Mouse (Mus musculus): ENCODE measurements around the gene Slc30a3.
"Not testable (repeated sequence)": the region's sequence is repeated elsewhere in the genome, so short reads cannot be mapped to it uniquely, and the experiment has no call there.

The Slc30a3 gene

DNA sequence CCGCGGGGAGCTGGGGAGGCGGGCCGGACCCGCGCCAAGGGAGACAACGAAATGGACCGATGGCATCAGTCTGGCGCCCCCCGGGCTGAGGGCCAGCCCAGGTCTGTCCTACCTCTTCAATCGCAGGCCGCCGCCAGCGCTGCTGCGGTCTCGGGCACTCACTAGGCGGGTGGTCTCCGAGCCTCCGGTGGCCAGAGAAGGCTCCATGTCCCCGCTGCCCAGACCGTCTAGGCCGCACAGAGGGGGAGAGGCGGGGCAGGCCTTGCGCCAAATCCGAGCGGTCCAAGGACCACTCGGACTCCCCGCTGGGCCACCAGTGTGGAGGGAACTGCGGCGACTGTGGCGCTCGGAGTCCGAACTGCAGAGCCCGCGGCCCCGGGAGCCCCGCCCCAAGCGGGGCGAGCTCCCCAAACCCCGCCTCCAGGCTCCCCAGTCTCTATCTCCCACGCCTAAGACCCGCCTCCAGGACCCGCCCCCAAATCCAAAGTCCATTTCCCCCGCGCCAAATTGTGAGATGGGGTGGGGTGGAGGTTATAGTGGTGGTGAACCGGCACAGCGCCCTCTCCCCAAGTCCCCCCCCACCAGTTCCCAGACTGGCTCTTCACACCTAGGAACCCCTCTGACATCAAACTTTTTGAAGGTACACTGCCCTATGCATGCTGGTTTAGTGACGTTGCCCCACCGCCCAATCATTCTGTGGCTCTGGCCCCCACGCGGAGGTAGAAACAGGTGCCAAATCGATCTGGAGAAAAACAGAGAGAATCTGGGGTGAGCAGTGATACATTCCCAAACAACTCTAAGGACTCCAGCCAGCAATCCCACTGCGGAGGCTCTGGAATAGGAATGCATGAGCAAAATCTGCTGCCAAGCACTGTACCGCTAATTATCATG, 14.6 kb downstream of the Slc30a3 start:
- no peak for DNase-seq

DNA sequence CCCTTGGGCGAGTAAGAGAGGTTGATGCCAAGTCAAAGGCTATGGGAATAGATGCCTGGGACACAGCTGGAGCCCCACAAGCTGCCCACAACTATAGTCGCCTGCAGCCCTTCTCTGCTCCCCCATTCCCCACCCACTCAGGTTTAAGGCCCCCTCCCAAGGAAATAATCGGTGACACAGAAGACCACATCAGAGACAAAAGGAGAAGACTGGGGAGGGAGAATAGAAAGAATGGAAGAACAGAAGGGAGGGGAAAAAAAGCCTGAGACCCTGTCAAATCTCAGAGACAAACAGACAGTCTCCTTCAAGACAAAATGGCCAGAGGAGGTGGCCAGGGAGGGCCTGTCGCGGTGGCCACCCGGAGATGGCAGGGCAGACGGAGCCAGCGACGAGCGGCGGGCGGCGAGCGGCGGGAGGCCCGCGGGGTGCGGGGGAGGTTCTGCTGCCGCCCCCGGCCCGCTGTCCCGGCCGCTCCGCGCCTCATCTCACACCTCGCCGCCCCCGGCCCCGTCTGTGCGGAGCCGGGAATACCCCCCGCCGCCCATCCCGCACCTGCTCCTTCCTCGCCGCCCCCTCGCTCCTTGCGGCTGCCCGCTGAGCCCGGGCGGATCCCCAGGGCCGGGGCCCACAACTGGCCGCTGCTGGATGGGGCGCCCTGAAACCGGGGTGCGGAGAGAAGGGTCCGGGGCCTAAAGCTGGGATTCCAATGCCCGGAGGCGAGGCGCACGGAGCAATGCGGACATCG, 15.6 kb downstream of the Slc30a3 start:
- DNase-seq: no peak

DNA sequence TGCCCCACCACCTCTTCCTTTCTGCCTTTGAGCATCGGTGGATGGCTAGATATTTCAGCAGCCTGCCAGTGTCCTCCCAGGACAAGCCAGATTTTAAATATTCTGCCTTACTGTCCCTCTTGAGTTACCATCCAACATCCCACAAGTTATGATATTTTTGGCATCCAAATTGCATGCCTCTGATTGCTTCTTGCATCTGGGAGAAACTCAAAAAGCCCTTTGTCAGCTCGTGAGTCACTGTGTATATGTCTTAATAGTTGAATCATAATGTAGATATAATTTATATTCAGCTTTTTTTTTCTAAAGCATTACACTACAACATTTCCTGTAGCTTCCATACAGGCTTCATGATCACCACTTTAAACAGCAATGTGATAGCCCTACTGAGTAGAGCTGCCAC, 20.9 kb downstream of the Slc30a3 start:
- DNase-seq: no peak

DNA sequence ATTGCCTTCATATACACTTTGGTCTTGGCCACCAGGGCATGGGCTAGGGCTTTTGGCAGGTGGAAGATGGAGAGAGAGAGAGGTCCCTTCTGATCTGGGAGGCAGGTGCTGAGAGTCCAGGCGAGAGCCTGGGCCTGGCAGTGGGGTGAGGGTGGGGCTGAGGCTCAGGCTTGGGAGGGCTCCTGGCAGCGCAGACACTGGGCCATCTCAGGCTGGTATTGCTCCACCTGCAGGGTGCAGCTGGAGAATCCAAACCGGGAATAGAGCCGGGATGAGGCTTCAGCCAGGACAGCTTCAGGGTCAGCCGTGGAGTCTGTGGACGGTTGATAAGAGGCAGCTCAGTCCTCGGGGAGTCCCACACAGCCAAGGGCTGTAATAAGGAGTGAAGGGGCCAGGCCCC, 21.4 kb downstream of the Slc30a3 start:
- DNase-seq: no peak

DNA sequence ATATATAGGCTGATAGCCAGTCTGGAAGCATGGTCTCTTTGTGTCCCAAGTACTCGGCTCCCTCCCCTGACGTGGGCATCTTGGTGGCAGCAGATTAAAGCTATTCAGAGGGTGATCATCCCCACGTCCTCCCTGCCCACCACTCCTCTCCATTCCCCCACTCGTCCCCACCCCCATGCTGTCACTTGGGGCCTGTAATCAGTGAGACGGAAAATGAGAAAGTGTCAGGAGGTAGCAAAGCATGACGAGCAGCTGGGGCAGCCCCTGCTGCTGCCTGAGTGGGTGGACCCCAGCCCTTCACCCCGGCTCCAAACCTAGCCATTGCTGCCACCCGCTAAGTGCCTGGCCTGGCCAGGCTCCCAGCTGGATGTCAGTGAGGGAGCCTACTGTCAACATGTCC, 24.1 kb downstream of the Slc30a3 start:
- DNase-seq: no peak

DNA sequence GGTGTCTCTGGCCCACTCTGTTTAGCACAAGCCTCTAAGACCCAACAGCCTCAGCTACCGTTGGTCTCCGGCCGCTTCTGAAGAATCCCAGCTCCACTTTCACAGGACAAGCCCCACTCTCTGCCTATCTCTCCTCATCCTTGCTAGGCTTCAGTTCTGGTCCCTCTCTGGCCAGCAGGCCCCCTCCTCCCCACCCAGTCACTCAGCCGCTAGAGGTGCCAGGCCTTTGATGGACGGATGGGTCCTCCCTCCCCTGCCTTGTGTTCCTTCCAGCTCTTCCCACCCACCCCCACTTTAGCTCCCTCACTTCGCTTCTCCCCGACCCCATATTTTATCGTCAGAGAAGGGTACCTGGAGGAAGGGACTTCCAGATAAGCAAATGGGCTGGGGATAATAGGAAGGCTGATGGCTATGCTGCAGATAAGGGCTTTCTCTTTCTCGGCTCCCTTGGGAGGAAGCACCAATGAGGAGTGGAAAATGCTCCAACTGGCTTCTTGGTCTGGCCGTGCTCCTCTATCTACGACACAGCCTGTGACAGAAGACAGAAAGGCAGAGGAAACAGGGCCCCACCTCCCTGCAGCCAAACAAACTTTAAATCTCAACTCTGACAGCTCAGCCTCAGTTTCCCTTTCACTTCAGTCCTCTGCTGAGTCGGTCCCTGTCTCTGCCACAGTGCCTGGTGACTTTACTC, 25.0 kb downstream of the Slc30a3 start:
- DNase-seq: no peak

DNA sequence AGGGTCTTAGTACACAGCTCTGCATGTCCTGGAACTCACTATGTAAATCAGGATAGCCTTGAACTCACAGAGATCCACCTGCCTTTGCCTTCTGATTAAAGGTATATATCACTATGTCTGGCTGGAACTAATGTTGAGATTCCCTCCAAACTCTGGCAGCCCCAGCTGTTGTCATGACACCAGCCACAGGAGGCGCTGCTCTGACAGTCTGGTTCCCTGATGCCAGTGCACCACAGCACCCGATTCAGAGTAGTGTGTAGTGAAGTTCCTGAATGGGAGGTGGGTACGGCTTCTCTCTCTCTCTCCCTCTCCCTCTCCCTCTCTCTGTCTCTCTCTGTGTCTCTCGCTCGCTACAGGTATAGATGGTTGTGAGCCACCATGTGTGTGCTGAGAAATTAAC, 25.7 kb downstream of the Slc30a3 start:
- DNase-seq: no peak

DNA sequence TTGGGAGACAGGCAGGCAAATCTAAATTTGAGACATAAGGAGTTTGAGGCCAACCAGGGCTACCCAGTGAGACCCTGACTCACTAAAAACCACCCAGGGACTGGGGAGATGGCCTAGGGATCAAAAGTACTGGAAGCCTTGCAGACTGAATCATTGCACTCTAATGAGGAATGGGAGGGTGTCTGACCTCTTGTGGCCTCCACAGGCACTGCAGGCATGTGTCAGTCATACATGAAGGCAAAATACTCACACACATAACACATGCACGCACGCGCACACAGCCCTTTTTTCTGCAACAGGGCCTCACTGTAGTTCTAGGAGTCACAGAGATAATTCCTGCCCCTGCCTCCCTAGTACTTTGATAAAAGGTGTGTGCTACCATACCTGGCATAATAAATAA, 26.7 kb downstream of the Slc30a3 start:
- no peak for DNase-seq

DNA sequence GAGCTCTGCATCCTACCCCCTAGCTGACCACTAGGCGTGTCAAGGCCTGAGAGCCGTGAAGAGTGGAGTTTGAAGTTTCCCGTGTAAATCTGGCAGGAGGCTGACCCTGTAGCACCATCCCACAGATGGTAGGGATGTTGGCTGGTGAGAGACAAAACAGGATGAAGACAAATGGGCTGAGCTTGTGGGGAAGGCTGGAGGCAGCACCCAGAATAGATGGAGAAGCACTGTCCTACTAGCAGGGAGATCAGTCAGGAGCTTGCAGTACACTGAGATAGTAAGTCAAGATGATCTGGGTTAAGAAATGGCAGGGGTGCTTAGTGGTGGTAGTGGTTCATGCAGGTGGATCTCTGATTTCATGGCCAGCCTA, 27.3 kb downstream of the Slc30a3 start:
- DNase-seq: no peak

DNA sequence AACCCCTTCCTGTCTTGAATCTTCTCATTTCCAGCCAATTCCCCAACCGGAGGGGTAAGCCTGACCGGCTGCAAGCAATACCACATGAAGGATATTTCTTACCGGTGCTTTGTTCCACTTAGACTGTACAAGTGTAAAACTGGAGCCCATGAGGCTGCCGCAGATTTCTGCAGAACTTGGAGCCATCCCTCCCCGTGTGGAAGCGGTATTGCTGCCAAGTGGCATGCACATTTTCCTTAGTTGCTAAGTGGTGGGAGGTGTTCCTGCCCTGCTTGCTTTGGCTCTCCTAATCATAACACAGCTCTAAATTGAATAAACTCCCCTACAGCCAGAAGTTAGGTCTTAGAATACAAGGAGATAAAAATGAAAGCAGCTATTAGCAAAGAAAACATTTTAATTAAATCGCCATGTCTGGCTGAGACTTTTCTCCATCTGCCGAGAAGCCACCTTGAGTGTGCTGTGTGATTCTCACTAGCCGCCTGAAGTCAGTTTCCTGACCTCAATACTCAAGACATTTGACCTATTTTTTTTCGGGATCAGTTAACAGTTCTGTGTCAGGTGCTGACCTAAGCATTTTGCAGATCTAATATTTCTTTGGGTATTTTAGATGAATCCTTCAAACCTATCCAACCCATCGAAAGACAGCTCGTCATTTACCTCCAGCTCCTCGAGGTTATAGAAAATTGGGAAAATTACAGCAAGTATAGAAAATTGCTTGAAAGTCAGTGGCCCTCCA, 27.8 kb downstream of the Slc30a3 start:
- DNase-seq: no peak

DNA sequence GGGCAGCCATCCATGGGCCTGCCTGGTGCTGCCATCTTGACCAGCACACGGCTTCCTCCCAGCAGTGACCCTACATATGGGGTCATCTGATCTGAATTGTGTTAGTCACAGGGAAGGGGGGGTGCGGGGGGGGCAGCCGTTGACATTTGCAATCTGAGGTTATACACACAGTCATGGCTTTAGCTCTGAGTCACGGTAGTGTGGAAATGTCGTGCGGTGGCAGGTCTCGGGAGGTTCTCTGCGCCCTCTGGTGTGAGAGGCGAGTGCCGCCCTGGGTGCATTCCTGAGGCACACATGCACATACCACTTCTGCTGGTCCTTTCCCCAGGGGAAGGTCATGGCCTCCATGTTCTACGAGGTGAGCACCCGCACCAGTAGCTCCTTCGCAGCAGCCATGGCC, 31.7 kb downstream of the Slc30a3 start:
- no peak for DNase-seq

DNA sequence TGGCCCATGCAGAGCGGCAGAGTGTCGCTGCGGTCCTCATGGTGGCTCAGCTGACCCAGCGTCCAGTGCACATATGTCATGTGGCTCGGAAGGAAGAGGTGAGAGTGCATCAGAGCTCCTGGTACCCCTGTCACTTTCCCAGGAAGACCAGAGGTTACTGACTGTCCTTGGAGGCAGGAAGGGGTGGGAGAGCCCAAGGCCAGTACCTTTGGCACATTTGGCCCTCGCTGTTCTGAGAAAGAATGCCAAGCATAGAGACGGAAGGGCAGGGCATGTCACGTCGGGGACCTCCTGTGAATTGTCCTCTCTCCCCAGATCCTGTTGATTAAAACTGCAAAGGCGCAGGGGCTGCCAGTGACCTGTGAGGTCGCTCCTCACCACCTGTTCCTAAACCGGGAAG, 34.9 kb downstream of the Slc30a3 start:
- no peak for DNase-seq

DNA sequence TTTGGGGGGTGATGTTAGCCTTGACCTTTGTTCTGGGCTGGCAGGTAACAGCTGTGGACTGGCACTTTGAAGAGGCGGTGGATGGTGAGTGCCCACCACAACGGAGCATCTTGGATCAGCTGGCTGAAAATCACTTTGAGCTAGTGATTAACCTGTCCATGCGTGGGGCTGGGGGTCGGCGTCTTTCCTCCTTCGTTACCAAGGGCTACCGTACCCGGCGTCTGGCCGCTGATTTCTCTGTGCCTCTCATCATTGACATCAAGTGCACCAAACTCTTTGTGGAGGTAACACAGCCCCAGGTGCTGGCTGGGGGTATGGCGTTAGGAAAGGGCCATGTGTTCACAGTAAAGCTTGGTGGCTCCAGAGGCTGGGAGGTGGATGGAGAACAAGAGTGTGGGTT, 36.2 kb downstream of the Slc30a3 start:
- no peak for DNase-seq

DNA sequence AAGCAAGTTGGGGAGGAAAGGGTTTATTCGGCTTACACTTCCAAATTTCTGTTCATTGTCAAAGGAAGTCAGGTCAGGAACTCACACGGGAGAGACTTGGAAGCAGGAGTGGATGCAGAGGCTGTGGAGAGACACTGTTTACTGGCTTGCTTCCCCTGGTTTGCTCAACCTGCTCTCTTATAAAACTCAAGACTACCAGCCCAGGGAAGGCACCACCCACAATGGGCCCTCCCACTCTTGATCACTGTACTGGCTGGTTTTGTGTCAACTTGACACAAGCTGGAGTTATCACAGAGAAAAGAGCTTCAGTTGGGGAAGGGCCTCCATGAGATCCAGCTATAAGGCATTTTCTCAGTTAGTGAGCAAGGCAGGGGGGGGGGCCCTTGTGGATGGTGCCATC, 37.0 kb downstream of the Slc30a3 start:
- DNase-seq: no peak

DNA sequence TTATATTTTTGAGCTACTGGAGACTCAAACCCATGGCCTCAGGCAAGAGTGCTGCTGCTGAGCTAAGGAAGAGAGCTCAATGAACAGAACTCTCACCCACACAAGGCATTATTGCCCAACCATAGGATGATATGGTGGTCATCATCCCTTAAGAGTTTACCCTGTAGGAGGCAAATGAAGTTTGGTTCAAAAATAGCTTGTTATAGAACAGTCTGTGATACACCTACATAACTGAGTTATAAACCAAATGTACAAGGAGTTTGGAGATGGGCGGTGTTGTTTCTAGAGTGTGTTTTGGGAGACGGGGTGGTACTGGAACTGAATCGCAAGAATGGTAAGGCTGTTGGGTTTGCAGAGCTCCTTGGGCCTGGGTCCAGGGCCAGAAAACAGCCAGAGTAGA, 38.2 kb downstream of the Slc30a3 start:
- no peak for DNase-seq

DNA sequence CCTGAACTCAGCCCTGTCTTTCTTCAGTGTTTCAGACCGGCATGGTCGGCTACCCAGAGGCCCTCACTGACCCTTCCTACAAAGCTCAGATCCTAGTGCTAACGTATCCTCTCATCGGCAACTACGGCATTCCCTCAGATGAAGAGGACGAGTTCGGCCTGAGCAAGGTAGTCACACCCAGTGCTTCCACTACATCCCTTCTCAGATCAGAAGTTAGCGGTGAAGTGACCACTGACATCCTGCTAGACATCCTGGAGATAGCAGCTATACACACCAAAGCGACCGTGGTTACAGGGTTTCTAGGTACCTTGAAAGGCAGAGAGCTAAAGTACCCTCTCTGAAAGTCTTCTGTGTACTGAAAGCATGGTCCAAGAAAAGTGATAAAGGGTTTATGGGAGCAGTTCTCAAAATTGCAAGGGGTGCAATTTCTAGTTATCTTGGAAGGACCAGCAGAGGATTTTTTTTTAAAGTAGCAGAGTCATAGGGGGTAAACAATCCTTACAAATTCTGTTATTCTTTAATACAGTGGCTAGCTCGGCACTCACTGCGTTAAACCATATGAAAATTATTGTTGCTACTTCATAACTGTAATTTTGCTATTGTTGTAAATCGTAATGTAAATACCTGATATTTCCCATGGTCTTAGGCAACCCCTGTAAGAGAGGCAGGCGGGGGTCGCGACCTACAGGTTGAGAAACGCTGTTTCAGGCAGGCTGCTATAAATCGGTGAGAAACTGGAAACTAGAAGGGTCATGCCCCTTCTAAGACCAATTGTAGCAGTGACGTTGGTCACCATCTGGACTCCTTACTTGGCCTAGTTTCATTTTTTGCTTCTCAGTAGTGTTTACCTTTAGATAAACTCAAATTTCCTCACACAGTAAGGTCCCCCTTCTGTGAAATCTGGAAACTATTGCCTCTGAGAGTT, 52.6 kb downstream of the Slc30a3 start:
- no peak for DNase-seq

DNA sequence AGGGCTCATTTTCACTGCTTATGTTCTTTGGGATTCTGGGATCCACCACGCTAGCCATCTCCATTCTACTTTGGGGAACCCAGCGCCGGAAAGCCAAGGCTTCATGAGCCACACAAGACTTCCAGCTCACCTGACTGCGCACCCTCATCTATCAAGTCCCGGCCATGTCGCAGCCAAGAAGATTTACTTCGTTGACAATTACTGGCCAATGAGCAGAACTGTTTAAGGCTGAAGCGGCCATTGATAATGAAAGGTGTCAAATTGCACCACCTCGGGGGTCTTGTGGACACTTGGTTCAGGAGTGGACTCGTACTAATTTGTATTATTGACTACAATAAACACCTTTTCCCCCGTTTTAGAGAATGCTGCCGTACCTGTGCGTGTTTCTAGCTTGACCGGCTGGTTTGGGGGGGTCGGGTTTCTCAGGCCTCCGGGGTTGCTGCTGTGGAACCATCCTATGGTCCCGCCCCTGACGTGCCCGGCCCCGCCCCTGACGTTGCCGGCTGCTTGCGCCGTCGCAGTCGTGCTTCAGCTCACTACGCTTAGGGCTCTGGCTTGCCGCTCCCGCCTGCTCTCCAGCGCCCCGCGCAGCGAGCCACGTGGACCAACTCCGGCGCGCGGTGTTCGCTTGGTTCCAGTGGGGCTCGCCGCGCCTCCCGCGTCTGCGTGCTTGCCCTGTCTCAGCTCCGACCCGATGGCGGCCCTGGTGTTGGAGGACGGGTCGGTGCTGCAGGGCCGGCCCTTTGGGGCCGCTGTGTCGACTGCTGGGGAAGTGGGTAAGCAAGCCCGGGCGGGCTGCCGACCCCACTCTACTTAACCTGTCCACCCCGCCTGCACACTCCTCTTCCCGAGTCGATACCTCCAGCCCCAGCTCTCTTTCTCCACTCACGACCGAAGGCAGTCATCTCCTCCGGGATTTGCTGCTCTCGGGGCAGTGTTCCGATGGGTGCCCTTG, 53.5 kb downstream of the Slc30a3 start, which contains the start of gene Cad:
TSS of gene Cad (plus strand) at position 520 of the 955 bp plus-strand sequence.
- peak; percentile 93 for DNase-seq

DNA sequence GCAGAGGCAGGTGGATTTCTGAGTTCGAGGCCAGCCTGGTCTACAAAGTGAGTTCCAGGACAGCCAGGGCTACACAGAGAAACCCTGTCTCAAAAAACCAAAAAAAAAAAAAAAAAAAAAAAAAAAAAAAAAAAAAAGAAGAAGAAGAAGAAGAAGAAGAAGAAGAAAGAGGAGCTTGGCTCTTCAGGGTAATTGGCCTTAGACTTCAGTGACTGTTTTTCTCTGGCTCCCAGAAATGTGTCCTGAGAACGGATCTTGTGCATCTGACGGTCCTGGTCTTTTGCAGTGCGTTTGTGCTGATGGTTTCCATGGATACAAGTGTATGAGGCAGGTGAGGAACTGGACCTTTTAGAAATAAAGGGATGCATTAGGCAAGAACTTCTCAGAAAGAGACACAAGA, 54.3 kb downstream of the Slc30a3 start:
- not testable (repeated sequence) for DNase-seq

DNA sequence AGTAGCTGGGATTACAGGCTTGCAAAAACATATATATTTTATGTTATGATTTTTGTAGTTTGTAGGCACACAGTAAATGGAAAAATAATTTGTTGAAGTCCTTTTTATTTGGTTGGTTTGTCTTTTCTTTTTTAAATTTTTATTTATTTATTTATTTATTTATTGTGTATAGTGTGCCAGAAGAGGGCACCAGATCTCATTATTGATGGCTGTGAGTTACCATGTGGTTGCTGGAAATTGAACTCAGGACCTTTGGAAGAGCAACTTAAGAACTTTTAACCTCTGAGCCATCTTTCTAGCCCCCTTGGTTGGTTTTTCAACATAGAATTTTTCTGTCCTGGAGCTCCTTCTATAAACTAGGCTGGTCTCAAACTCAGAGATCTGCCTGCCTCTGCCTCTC, 57.6 kb downstream of the Slc30a3 start:
- DNase-seq: no peak

DNA sequence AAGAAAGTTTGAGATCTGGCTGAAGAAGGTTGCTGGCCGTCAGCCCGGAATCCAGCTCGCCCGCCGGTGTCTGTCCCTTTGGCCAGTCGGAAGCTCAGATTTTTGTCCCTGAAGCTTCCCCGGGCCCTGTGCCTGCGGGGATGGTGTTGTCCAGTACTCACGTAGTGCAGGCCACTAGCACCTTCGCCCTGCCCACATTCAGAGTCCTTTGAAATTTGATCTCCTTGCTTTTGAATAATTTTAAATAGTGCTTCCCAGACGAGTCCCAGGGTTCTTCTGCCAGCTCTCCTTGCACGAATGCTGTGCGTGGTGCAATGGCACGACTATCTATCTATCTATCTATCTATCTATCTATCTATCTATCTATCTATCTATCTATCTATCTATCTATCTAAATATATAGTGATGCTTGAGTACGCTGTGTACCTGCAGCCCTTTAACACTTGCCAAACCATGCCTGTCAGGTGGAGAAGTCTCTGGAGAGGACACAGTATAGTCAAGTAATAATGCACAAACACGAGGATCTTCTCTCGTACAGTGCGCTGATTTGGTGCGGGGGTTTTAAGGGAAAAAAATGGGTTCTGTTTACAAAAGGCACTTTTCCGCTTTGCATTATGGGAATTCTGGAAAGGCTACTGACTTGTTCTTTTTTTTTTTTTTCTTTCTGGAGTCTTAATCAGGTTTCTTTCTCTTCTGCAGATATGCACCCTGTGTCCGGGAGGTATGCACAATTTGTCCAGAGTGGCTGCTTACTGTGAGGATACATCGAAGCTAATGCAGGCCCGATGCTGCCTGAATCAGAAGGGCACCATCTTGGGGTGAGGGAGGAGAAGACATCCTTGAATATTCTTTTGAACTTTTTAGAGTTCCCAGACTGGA, 59.0 kb downstream of the Slc30a3 start, which contains the start of gene Slc5a6:
TSS of gene Slc5a6 (minus strand) at position 162 of the 879 bp plus-strand sequence.
- DNase-seq: peak; percentile 43
